Mouse (Mus musculus): ENCODE data around the gene Rpl27a.

DNA sequence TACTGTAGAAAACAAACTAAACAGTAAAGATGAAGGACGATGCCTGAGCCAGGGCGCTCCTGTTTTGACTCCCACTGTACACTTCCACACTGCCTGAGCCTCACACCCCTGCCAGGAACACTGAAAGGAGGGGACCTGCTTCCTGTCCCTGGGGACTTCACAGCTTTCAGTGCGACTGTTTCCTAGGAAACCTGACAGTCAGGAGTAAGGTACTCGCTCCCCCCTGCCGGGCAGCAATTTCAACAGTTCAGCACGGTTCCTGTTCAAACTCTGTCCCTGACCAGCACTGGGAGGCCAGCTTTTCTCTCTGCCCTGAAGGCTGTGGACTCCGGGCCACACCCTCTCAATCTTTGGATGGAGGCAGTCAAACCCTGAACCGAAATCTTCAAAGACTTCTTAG is 11.8 kb upstream of the Rpl27a start:
- TF ChIP-seq POLR2A (IDR thresholded peaks at IDR 0.05; ENCODE audit: insufficient read depth, low read depth, low read length) (no peak), CTCF (IDR thresholded peaks at IDR 0.05; ENCODE audit: insufficient read depth, low read depth, low read length) (no peak)

Measured in olfactory bulb, adult 2 months (tissue).